Mouse (Mus musculus) liver, postnatal 0 days (tissue): Measurements from ENCODE around the gene Olfr582. TPM values are rescaled to one million over a fixed set of nuclear protein-coding genes. Genes with fewer than 3 reads are reported as not detected.

Experiments used
- ATAC-seq: fragments of 200-750 bp; cut with Nextera tagmentation; 2 replicates; pipeline ENCODE4 v1.8.0; 2017; ENCODE audit warnings: mild to moderate bottlenecking, moderate library complexity
- DNase-seq: peaks from one replicate; pipeline ENCODE4 v3.0.0-alpha.2; 2016
- H3K27ac ChIP-seq: fragments of 300-500 bp; sonication (generic); 2 replicates; pipeline ENCODE4 v1.5.1; 2014; ENCODE audit warnings: antibody characterized with exemption, moderate library complexity, mild to moderate bottlenecking, low read depth
- H3K27me3 ChIP-seq: fragments of 300-500 bp; sonication (generic); 2 replicates; pipeline ENCODE4 v1.6.1; 2014; ENCODE audit warnings: low read length, control low read depth, mixed read lengths; ENCODE audit not compliant: insufficient read depth
- H3K36me3 ChIP-seq: fragments of 300-500 bp; sonication (generic); replicated peaks from 2 replicates; pipeline ENCODE4 v1.6.1; 2014; ENCODE audit warnings: mild to moderate bottlenecking, control low read depth, low read length, moderate library complexity, mixed read lengths; ENCODE audit not compliant: insufficient read depth
- H3K4me1 ChIP-seq: fragments of 300-500 bp; sonication (generic); 2 replicates; pipeline ENCODE4 v1.6.1; 2014; ENCODE audit warnings: antibody characterized with exemption, mild to moderate bottlenecking, control low read depth; ENCODE audit not compliant: insufficient read depth
- H3K4me2 ChIP-seq: fragments of 300-500 bp; sonication (generic); 2 replicates; pipeline ENCODE4 v1.6.1; 2014; ENCODE audit warnings: low read depth, mild to moderate bottlenecking, low read length, moderate library complexity, mixed read lengths
- H3K4me3 ChIP-seq: fragments of 300-500 bp; sonication (generic); 2 replicates; pipeline ENCODE4 v1.5.1; 2014; ENCODE audit warnings: low read depth, low read length
- H3K9ac ChIP-seq: fragments of 300-500 bp; sonication (generic); replicated peaks from 2 replicates; pipeline ENCODE4 v1.6.1; 2014; ENCODE audit warnings: mild to moderate bottlenecking, moderate library complexity
- H3K9me3 ChIP-seq: fragments of 300-500 bp; sonication (generic); 2 replicates; pipeline ENCODE4 v1.6.1; 2016; ENCODE audit warnings: mild to moderate bottlenecking, control low read depth, low read length, mixed read lengths
- CTCF ChIP-seq: sonication (generic); IDR thresholded peaks from 2 replicates; pipeline ENCODE4 v1.5.1; 2016; ENCODE audit warnings: antibody characterized with exemption, low read depth
- EP300 ChIP-seq: IDR thresholded peaks from 2 replicates; pipeline ENCODE4 v1.6.1; 2016; ENCODE audit warnings: antibody characterized with exemption, low read depth, mild to moderate bottlenecking
- WGBS: fragments of 180-500 bp; shearing (Covaris S2); extraction: QIAGEN DNeasy Blood & Tissue Kit; methylation state at CpG from one replicate; pipeline ENCODE4 v1.1.7; 2014; ENCODE audit not compliant: insufficient replicate concordance; 5-methylcytosine and 5-hydroxymethylcytosine counted together
- polyA plus RNA-seq: library from polyadenylated mRNA; unstranded; fragments of >200 nt; fragmentation: Nextera tagmentation; extraction: Ambion mirVana; gene quantifications from 2 replicates; pipeline ENCODE4 v1.2.1, GENCODE M21; 2015

Gene Olfr582
- not detected in 2 replicates for polyA plus RNA-seq

- no peak within 1 kb of the TSS for H3K4me2 ChIP-seq
- no peak within 1 kb of the TSS for H3K9ac ChIP-seq
- no peak for DNase-seq
- H3K27ac ChIP-seq = no peak within 1 kb of the TSS
- H3K36me3 ChIP-seq = no peaks in the 10 kb centered on the region
- no peak for ATAC-seq
- H3K4me3 ChIP-seq = no peak within 1 kb of the TSS
- no peaks in the 10 kb centered on the region for H3K9me3 ChIP-seq
- no peaks in the 10 kb centered on the region for H3K27me3 ChIP-seq
- no peaks in the 10 kb centered on the region for H3K4me1 ChIP-seq
- TF ChIP-seq CTCF = no peak
- no peak for TF ChIP-seq EP300
Observed at GRCm38 (mm10) chr7:103037724-103038123, at the start of gene Olfr582. TSS of gene Olfr582 (plus strand) at chr7:103038024.

GRCm38 (mm10) chr7:102989224-102989623 lies 48.6 kb upstream of the Olfr582 start, which contains the start of gene Olfr578:
TSS of gene Olfr578 (minus strand) at chr7:102989324.
- 63% methylated on average over 3 of the region's 3 CpGs for WGBS
- TF ChIP-seq EP300 (no peak), CTCF (no peak)
- H3K9me3 ChIP-seq = no peaks in the 10 kb centered on the region
- no peak for DNase-seq
- H3K27me3 ChIP-seq = no peaks in the 10 kb centered on the region
- H3K4me2 ChIP-seq = no peak within 1 kb of the TSS
- H3K36me3 ChIP-seq = no peaks in the 10 kb centered on the region
- H3K9ac ChIP-seq = no peak within 1 kb of the TSS
- ATAC-seq = no peak
- H3K27ac ChIP-seq = no peak within 1 kb of the TSS
- no peak within 1 kb of the TSS for H3K4me3 ChIP-seq
- H3K4me1 ChIP-seq = no peaks in the 10 kb centered on the region

DNA sequence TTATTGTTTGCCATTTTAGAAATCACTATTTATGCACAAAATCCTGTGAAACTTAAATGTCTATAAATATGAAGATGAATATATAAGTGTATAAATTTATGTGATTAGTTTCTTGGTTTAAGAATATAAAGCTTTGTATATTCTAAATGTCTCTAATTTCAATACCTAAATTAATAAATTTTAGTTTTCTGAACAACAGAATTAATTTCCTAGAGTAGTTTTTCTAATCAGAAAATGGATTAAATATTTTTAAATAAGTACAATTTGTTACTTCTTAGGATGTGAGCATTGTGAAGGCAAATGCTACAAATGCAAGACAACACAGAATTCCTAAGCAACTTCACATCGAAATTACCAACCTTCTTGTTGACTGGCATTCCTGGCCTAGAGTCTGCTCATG lies 13.2 kb downstream of the Olfr582 start, which contains the start of gene Olfr583:
Gene Olfr583, plus strand, starts transcription at position 301 of the 400 bp plus-strand sequence.
- Histone ChIP-seq H3K9me3 (no peaks in the 10 kb centered on the region), H3K4me2 (no peak within 1 kb of the TSS), H3K27me3 (no peaks in the 10 kb centered on the region), H3K9ac (no peak within 1 kb of the TSS), H3K27ac (no peak within 1 kb of the TSS), H3K4me1 (no peaks in the 10 kb centered on the region), H3K4me3 (no peak within 1 kb of the TSS), H3K36me3 (no peaks in the 10 kb centered on the region)
- 66% methylated on average over 1 of the region's 1 CpGs for WGBS
- no peak for DNase-seq
- no peak for TF ChIP-seq EP300
- TF ChIP-seq CTCF = no peak
- no peak for ATAC-seq

- WGBS = 65% methylated on average over 1 of the region's 1 CpGs
- no peak within 1 kb of the TSS for H3K4me2 ChIP-seq
- TF ChIP-seq EP300 = no peak
- no peak for TF ChIP-seq CTCF
- H3K4me3 ChIP-seq = no peak within 1 kb of the TSS
- no peak within 1 kb of the TSS for H3K27ac ChIP-seq
- ATAC-seq (no peak), DNase-seq (no peak)
- H3K9ac ChIP-seq = no peak within 1 kb of the TSS
- no peaks in the 10 kb centered on the region for H3K4me1 ChIP-seq
- no peaks in the 10 kb centered on the region for H3K36me3 ChIP-seq
- H3K27me3 ChIP-seq = no peaks in the 10 kb centered on the region
- H3K9me3 ChIP-seq = no peaks in the 10 kb centered on the region
Observed at GRCm38 (mm10) chr7:103081585-103081984, 43.8 kb downstream of the Olfr582 start, which contains the start of gene Olfr584. TSS of gene Olfr584 (plus strand) at chr7:103081885.

Other genes starting within 250 kb of the Olfr582 start
- not detected in 2 replicates for gene Olfr564, start 234.5 kb upstream of the Olfr582 start, polyA plus RNA-seq
- not detected in 2 replicates for gene Olfr566, start 179.3 kb upstream of the Olfr582 start, polyA plus RNA-seq
- gene Olfr568, start 160.9 kb upstream of the Olfr582 start, polyA plus RNA-seq = not detected in 2 replicates
- gene Olfr569, start 147.1 kb upstream of the Olfr582 start, polyA plus RNA-seq = not detected in 2 replicates
- not detected in 2 replicates for gene Olfr570, start 143.4 kb upstream of the Olfr582 start, polyA plus RNA-seq
- gene Olfr571, start 120.5 kb upstream of the Olfr582 start, polyA plus RNA-seq = not detected in 2 replicates
- not detected in 2 replicates for gene Olfr572, start 113.6 kb upstream of the Olfr582 start, polyA plus RNA-seq
- not detected in 2 replicates for gene Olfr573-ps1, start 95.4 kb upstream of the Olfr582 start, polyA plus RNA-seq
- gene Olfr574, start 89.6 kb upstream of the Olfr582 start, polyA plus RNA-seq = not detected in 2 replicates
- gene Olfr575, start 79.2 kb upstream of the Olfr582 start, polyA plus RNA-seq = not detected in 2 replicates
- gene Olfr576, start 75.4 kb upstream of the Olfr582 start, polyA plus RNA-seq = not detected in 2 replicates
- gene Olfr577, start 62.1 kb upstream of the Olfr582 start, polyA plus RNA-seq = not detected in 2 replicates
- not detected in 2 replicates for gene Olfr578, start 48.7 kb upstream of the Olfr582 start, polyA plus RNA-seq
- gene Olfr583, start 13.3 kb downstream of the Olfr582 start, polyA plus RNA-seq = not detected in 2 replicates
- gene Olfr584, start 43.9 kb downstream of the Olfr582 start, polyA plus RNA-seq = not detected in 2 replicates
- gene Olfr585, start 59.7 kb downstream of the Olfr582 start, polyA plus RNA-seq = not detected in 2 replicates
- not detected in 2 replicates for gene Olfr586, start 87.6 kb downstream of the Olfr582 start, polyA plus RNA-seq
- not detected in 2 replicates for gene Olfr588-ps1, start 102.9 kb downstream of the Olfr582 start, polyA plus RNA-seq
- not detected in 2 replicates for gene Olfr589, start 118.3 kb downstream of the Olfr582 start, polyA plus RNA-seq
- not detected in 2 replicates for gene Olfr591, start 140.3 kb downstream of the Olfr582 start, polyA plus RNA-seq
- gene Olfr592, start 146.8 kb downstream of the Olfr582 start, polyA plus RNA-seq = not detected in 2 replicates
- gene Olfr593, start 173.8 kb downstream of the Olfr582 start, polyA plus RNA-seq = not detected in 2 replicates
- not detected in 2 replicates for gene Olfr594, start 179.0 kb downstream of the Olfr582 start, polyA plus RNA-seq
- not detected in 2 replicates for gene Usp17ld, start 214.5 kb downstream of the Olfr582 start, polyA plus RNA-seq